Mouse (Mus musculus) hindbrain, embryonic 16.5 days (tissue): ENCODE results near the gene Alpl. TPM values are rescaled to one million over a fixed set of nuclear protein-coding genes. Genes with fewer than 3 reads are reported as not detected.
A peak's percentile ranks its signal among the peaks of the same experiment; 100 is the strongest.

ENCODE experiments used
- ATAC-seq: fragments of 200-750 bp; cut with Nextera tagmentation; 2 replicates; pipeline ENCODE4 v1.8.0; 2017; ENCODE audit warnings: moderate TSS enrichment, moderate library complexity
- H3K27ac ChIP-seq: fragments of 300-500 bp; sonication (generic); 2 replicates; pipeline ENCODE4 v1.5.1; 2014; ENCODE audit warnings: low read depth, mild to moderate bottlenecking, control low read depth, low read length, moderate library complexity
- H3K27me3 ChIP-seq: fragments of 300-500 bp; sonication (generic); replicated peaks from 2 replicates; pipeline ENCODE4 v1.6.1; 2014; ENCODE audit warnings: low read length; ENCODE audit not compliant: control insufficient read depth, insufficient read depth
- H3K36me3 ChIP-seq: fragments of 300-500 bp; sonication (generic); 2 replicates; pipeline ENCODE4 v1.6.1; 2014; ENCODE audit warnings: mild to moderate bottlenecking, low read length, moderate library complexity, mixed read lengths; ENCODE audit not compliant: control insufficient read depth, insufficient read depth
- H3K4me1 ChIP-seq: fragments of 300-500 bp; sonication (generic); 2 replicates; pipeline ENCODE4 v1.6.1; 2014; ENCODE audit warnings: low read depth, low read length; ENCODE audit not compliant: control insufficient read depth, insufficient read depth
- H3K4me2 ChIP-seq: fragments of 300-500 bp; sonication (generic); 2 replicates; pipeline ENCODE4 v1.6.1; 2014; ENCODE audit warnings: mild to moderate bottlenecking, low read length, control low read depth, moderate library complexity
- H3K4me3 ChIP-seq: fragments of 300-500 bp; sonication (generic); 2 replicates; pipeline ENCODE4 v1.5.1; 2014; ENCODE audit warnings: mild to moderate bottlenecking, low read length, control low read depth, moderate library complexity
- H3K9ac ChIP-seq: fragments of 300-500 bp; sonication (generic); 2 replicates; pipeline ENCODE4 v1.6.1; 2014; ENCODE audit warnings: low read depth, mild to moderate bottlenecking, control low read depth, low read length, moderate library complexity
- H3K9me3 ChIP-seq: fragments of 300-500 bp; sonication (generic); 2 replicates; pipeline ENCODE4 v1.6.1; 2014; ENCODE audit warnings: mild to moderate bottlenecking, low read length, moderate library complexity; ENCODE audit not compliant: control insufficient read depth
- WGBS: fragments of 180-500 bp; shearing (Covaris S2); extraction: QIAGEN DNeasy Blood & Tissue Kit; methylation state at CpG from one replicate; pipeline ENCODE4 v1.1.7; 2014; 5-methylcytosine and 5-hydroxymethylcytosine counted together
- polyA plus RNA-seq: library from polyadenylated mRNA; unstranded; fragments of >200 nt; fragmentation: Nextera tagmentation; extraction: Ambion mirVana; gene quantifications from 2 replicates; pipeline ENCODE4 v1.2.1, GENCODE M21; 2015

Gene Alpl
- polyA plus RNA-seq, 1 experiment from 2014 or later: 18.0 TPM

DNA sequence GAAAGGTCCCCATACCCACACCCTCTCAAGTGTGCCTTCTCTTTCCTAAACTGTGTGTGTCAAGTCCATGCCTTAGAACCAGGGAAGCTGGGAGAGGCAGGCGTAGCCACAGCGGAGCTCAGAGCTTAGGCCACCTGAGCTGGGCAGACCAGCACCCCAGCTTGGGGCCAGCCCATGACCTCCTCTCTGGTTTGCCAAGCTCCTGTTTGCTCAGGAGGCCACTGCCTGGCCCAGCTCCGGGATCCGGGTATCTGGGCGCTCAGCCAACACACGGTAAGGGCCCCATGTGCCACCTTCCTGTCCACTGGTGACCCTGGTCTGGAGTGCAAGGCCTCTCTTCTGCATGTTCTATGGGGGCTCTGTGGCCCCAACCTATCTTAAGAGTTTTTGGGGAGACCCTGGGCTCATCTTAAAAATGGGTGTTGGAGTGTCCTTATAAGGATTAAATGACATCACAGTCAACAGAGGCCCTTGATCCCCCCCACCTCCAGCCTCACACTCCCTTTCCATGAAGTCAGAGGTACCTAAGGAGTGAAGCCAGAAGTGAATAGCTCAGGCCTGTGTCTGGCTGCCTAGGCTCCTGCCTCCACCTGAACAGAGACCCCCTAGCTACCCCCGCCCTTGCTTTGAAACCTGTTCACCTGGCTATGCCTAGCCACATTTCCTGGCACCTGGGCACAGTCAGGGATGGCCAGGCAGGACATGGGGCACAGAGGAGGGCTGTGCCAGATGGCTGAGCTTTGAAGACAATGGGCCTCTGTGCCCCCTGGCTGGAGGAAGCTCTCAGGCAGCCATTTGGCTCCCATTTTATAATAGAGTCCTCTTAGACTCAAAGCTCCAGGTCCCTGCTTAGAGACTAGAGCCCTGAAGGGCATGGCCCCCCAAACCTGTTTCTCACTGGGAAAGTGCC is 97.9 kb downstream of the Alpl start:
- Histone ChIP-seq H3K27ac (no peak overlapping the region), H3K4me3 (no peak overlapping the region), H3K4me1 (peaks cover 24% of the 10 kb centered on the region), H3K36me3 (no peaks in the 10 kb centered on the region), H3K9me3 (no peaks in the 10 kb centered on the region), H3K27me3 (no peaks in the 10 kb centered on the region), H3K4me2 (no peak overlapping the region), H3K9ac (no peak overlapping the region)
- ATAC-seq: peak; percentile 52
- WGBS: 60% methylated on average over 7 of the region's 7 CpGs

DNA sequence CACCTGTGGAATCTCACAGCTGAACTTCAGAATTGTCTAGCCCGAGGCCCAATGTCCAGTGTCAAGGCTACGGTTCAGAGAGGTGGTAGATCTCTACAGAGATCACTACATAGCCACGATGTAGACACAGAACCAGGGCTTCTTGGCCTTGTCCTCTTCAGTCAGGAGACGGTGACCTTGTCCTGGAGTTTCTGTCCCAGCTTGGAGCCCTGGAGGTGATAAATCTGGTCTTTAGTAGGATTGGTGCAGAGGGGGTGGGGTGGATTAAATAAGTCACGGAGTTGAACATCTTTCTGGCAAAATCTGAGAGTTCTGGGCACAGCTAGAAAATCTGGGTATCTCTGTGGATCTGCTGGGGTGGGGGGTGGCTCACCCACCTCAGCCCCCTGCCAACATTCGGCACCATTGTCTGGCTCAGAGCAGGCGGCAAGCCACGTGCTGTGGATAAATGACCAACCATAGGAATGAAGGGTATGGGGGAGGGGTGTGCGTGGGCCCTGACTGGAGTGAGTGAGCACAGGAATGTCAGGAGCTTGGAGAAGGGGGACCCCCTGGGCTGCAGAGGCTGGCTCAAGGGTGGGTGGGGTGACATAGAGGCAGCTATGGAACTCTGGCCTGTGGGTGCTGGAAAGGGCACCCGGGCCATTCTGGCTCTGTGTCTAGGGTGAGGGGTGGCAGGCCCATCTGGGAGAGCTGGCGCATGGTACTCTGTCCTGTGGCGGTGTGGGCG is 98.9 kb downstream of the Alpl start:
- H3K9ac ChIP-seq: no peak overlapping the region
- H3K4me3 ChIP-seq: no peak overlapping the region
- H3K4me1 ChIP-seq: peaks cover 24% of the 10 kb centered on the region
- 70% methylated on average over 13 of the region's 13 CpGs for WGBS
- H3K9me3 ChIP-seq: no peaks in the 10 kb centered on the region
- no peaks in the 10 kb centered on the region for H3K27me3 ChIP-seq
- no peak overlapping the region for H3K4me2 ChIP-seq
- H3K27ac ChIP-seq: no peak overlapping the region
- no peaks in the 10 kb centered on the region for H3K36me3 ChIP-seq
- ATAC-seq: peak; percentile 34; the same call in 1 of the 2 replicates

DNA sequence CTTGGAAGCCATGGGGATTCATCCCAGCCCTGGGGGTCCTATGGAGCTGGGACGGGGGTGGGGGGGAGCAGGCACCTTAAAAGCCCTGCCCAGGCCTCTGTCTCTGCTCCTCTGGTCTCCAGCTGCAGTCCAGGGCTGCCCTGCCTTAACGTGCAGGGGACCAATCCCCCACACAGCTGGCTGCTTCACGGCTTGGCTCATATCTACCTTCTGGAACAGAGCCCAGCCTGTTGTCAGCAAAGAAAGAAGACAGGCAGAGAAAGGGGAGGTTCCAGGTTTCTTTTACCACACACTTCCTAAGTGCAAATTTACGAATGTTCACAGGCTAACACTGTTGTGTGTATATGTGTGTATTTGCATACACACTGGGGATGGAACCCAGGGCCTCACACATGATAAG is 100.3 kb downstream of the Alpl start:
- H3K27me3 ChIP-seq: no peaks in the 10 kb centered on the region
- no peak overlapping the region for H3K4me3 ChIP-seq
- peak overlapping the region; percentile 44; the same call in 1 of the 2 replicates for H3K27ac ChIP-seq
- 26% methylated on average over 4 of the region's 4 CpGs for WGBS
- no peaks in the 10 kb centered on the region for H3K9me3 ChIP-seq
- H3K9ac ChIP-seq: no peak overlapping the region
- peaks cover 24% of the 10 kb centered on the region for H3K4me1 ChIP-seq
- no peak overlapping the region for H3K4me2 ChIP-seq
- no peak for ATAC-seq
- H3K36me3 ChIP-seq: no peaks in the 10 kb centered on the region

DNA sequence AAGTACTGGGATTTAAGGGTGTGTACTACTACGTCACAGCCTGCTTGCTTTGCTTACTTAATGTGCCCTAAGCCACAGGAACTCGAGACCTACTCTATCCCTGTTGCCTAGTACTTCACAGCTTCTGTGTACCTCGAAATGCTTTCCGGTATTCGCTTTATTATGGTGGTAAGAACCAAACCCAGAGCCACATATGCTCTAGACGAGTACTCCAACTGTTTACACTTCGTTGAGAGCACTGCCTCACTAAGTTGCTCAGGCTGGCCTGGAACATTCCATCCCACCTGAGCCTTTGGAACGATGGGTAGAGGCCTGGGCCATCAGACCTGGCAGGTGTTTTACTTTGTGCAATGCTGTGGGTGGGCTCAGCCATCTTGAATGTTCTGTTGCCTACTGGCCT is 100.9 kb downstream of the Alpl start:
- 0 out of 2 replicates have a peak overlapping the region, but pooled peaks have one; percentile 44 for H3K27ac ChIP-seq

DNA sequence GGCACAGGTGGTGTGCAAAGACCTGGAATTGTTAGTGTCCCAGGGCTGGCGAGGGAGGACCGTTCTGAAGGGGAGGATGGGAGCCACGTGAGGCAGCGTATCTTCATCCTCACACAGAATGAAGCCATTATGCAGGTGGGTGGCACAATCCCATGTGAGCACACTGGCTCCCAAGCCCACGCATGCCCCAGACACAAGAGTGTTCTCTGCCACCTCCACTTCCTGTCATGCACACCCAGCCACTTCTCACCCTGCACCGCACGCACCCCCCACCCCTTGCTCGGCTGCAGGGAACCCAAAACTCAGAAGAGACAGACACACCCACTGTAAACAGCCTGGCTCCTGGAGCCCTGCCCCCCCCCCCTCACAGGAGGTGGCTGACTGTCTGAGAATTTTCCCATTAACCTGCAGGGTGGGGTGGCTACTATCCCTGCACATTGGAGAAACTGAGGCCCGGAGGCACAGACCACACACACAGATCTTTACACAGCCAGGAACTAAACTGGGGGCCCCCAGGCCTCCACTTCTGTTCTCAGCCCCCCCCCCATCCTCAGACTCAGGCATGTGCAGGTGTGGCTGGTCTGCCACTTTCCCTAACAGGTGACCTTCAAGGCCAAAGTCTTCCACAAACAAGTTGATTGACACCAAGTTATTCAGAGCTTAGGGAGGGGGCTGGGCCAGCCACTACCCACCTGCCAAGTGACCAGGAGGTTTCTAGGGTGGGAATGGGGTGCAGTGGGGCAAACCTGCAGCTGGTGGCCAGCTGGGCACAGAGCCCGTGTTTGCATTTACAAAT is 103.9 kb downstream of the Alpl start:
- H3K27me3 ChIP-seq: no peaks in the 10 kb centered on the region
- H3K4me2 ChIP-seq: no peak overlapping the region
- no peak overlapping the region for H3K9ac ChIP-seq
- H3K36me3 ChIP-seq: no peaks in the 10 kb centered on the region
- H3K4me1 ChIP-seq: peaks cover 5% of the 10 kb centered on the region
- no peaks in the 10 kb centered on the region for H3K9me3 ChIP-seq
- H3K4me3 ChIP-seq: no peak overlapping the region
- 83% methylated on average over 10 of the region's 10 CpGs for WGBS
- no peak for ATAC-seq
- no peak overlapping the region for H3K27ac ChIP-seq

More for the DNA sequence above, 100.9 kb downstream of the Alpl start:
- no peak for ATAC-seq
- Histone ChIP-seq H3K36me3 (no peaks in the 10 kb centered on the region), H3K9ac (no peak overlapping the region), H3K4me3 (no peak overlapping the region), H3K9me3 (no peaks in the 10 kb centered on the region), H3K4me1 (peaks cover 24% of the 10 kb centered on the region), H3K4me2 (no peak overlapping the region), H3K27me3 (no peaks in the 10 kb centered on the region)
- WGBS: 82% methylated on average over 8 of the region's 8 CpGs

Other genes with a start within 250 kb of the Alpl start
- gene Ldlrad2, start 221.8 kb downstream of the Alpl start, polyA plus RNA-seq: 0.57 and 0.99 TPM in 2 replicates
- 55.7 and 60.7 TPM in 2 replicates for gene Usp48, start 202.6 kb downstream of the Alpl start, polyA plus RNA-seq
- gene Rap1gap, start 131.7 kb downstream of the Alpl start, polyA plus RNA-seq: 119 and 120 TPM in 2 replicates
- 18.5 and 29.8 TPM in 2 replicates for gene Ece1, start 65.9 kb upstream of the Alpl start, polyA plus RNA-seq
- 43.2 and 46.0 TPM in 2 replicates for gene Eif4g3, start 196.6 kb upstream of the Alpl start, polyA plus RNA-seq